Mouse (Mus musculus) T-helper 1 cell (primary cell): ENCODE measurements around the gene Ahcy.
"Not testable (repeated sequence)": the region's sequence is repeated elsewhere in the genome, so short reads cannot be mapped to it uniquely, and the experiment has no call there.

ENCODE experiments used
- in situ Hi-C: fragments of 300-600 bp; cut with MboI, MseI; formaldehyde crosslinking; loops from one replicate; pipeline ENCODE4 v1.15.1; 2025; ENCODE audit warnings: high pct_unique_total_duplicates

Gene Ahcy

DNA sequence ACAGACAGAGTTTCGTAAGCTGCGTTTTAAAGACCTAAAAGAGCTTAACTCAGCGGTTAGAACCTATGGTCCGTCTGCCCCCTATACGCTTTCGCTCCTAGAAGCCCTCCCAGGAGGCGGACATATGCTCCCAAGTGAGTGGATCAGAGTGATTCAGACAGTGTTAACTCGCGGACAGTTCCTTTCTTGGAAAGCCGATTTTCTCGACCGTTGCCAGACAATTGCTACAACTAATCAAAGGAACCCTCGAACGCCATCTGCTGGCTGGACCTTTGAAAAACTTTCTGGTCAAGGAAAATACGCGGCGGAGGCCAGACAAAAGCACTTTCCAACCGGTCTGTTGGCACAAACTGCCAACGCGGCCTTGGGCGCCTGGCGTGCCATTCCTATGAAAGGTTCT is 54.6 kb downstream of the Ahcy start:
- in situ Hi-C loops = no loop called here

DNA sequence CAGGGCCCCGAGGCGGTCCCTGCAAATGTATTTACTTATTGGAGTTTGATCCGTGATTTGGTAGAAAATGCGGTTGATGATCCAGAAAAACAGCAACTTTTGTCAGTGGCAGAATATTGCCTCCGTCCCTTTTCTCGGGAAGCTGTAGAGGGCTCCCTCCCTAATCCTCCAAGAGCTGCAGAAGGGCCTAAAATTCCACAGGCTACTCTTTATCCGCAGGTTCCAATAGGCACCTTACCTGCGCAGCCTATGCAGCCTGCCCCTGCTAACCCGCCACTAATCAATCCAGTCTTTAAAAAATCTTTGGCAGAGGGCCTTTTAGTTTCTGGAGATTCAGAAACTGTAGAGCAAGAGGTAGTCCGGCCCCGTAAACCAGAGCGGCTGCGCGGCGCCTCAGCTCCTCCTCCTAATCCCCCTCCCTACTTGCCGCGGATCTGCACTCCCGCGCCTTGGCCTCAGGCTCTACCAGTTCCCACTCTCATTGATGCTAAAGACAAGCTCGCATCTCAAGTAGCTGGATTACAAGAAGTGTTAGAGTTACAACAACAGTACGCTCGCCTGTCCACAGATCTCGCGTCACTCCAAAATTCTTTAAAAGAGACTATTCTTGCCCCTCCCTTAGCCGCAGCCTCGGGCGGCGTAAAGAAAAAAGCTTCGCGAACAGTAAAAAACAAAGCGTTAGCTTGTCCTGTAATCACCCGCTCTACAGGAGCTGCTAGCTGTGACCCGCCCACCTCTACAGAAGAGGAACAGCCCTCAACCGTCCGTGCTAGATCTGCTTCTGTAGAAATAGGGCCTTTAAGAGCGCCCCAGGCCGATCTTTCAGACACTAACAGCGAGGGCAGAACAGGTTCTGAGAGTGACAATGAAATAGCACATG is 55.3 kb downstream of the Ahcy start:
- in situ Hi-C loops = no loop called here

DNA sequence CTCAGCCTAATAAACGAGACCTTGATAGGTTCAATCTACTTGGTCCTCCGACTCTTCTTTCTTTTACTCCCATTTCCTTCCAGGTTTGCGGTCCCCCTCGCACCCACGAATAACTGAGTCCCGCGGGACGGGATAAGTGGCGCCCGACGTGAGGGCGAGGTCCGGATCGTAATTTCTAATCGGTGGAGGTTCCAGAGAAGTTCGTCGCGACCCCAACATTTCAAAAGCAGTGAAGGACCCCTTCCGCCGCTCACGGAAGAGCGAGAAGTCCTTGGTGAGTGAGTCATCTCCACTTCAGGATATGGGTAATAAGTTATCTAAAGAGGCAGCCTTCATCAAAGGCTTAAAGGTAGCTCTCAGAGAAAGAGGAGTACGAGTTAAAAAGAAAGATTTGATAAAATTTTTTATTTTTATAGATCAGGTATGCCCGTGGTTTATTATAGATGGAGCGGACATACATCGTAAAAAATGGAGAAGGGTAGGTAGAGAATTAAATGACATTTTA is 56.0 kb downstream of the Ahcy start, which contains the start of gene Gm14226:
Gene Gm14226, plus strand, starts transcription at position 16 of the 505 bp plus-strand sequence.
- in situ Hi-C loops = not testable (repeated sequence)

DNA sequence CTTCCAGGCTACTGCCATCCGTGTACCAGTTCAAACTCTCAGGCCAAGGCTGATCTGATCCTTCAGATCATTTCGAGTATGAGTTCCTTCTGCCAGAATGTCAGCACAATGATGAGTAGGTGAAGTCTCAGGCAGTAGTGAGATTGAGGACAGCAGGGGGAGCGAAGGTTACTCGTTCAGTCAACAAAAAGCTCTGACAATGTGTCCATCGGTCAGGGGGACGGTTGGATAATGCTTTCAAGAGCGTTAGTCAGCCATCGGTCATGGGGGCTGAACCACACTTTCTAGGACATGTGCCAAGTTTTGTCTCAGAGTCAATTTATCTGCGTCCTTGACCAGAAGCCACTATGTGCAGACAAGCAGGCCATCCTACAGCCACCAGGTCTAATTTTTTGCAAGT is 57.5 kb downstream of the Ahcy start:
- in situ Hi-C loops = not testable (repeated sequence)

DNA sequence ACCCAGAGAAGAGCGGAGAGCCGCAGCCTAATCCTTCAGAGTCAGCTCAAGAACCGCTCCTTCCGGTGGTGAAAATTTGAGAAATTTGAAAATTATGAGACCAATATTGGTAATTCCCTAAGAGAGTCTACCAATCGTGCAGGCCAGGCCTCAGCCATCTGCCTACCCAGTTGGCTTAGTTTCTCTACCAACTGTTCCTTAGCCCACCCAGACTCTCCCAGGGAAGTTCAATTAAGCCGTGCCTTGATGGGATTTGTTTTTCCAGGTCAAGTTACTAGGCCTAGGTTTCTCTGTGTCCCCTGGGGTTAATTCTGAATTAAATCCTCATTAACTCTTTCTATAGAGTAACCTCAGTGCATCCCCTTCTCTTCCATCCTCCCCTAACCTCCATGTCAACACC is 61.3 kb downstream of the Ahcy start:
- in situ Hi-C loops = no loop called here

DNA sequence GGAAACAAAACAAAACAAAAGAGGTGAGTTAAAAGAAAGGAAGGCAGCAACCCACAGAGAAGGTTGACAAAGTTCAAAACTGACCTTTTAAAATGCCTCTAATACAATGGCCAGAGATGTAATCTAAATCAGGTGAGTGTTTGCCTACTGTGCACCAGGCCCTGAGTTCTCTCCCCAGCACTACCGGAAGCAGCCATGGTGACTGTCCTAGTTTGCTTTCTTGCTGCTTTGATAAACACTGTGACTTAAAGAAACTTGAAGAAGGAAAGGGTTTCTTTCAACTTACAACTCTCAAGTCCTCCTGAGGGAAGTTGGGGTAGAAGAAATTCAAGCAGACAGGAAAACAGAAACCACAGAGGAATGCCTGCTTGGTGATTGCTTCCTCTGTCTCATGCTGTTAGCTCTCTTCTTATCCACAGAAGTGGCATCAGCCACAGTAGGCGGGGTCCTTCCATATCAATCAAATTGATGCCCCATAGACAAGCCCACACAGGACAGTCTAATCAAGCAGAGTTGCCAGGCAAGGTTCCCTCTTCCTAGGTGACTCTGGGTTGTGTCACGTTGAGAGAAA is 63.1 kb downstream of the Ahcy start:
- in situ Hi-C loops = no loop called here
